Mouse (Mus musculus) embryonic fibroblast, embryonic 13.5 days (primary cell): Measurements from ENCODE around the gene Grk5.

Experiments used
- CTCF ChIP-seq: IDR thresholded peaks from 2 replicates; pipeline ENCODE4 v1.5.1; 2011; ENCODE audit warnings: mild to moderate bottlenecking, control low read depth, low read length, moderate library complexity, borderline replicate concordance; ENCODE audit not compliant: insufficient read depth
- POLR2A ChIP-seq: IDR thresholded peaks from 2 replicates; pipeline ENCODE4 v1.6.1; 2011; ENCODE audit warnings: low read depth, mild to moderate bottlenecking, control low read depth, low read length, moderate library complexity

GRCm38 (mm10) chr19:60843324-60843723 is 46.2 kb upstream of the Grk5 start:
- no peak for TF ChIP-seq POLR2A
- no peak for TF ChIP-seq CTCF
